Mouse (Mus musculus) liver, embryonic 14.5 days (tissue): Measurements from ENCODE around the gene Bivm.

Experiments
- CTCF ChIP-seq: IDR thresholded peaks from 2 replicates; pipeline ENCODE4 v1.5.1; 2016; ENCODE audit warnings: antibody characterized with exemption, low read depth, control low read depth
- EP300 ChIP-seq: IDR thresholded peaks from 2 replicates; pipeline ENCODE4 v1.6.1; 2016; ENCODE audit warnings: antibody characterized with exemption, low read depth

- no peak for TF ChIP-seq CTCF
- no peak for TF ChIP-seq EP300
These were observed 59.3 kb downstream of the Bivm start for GRCm38 (mm10) chr1:44178086-44178485.
